Mouse (Mus musculus) adipocyte (in vitro differentiated cells): ENCODE data around the gene Ncf1.

ENCODE experiments used
- DNase-seq: peaks from one replicate; pipeline ENCODE4 v3.0.0-alpha.2; 2016; ENCODE audit warnings: low spot score

Gene Ncf1

DNA sequence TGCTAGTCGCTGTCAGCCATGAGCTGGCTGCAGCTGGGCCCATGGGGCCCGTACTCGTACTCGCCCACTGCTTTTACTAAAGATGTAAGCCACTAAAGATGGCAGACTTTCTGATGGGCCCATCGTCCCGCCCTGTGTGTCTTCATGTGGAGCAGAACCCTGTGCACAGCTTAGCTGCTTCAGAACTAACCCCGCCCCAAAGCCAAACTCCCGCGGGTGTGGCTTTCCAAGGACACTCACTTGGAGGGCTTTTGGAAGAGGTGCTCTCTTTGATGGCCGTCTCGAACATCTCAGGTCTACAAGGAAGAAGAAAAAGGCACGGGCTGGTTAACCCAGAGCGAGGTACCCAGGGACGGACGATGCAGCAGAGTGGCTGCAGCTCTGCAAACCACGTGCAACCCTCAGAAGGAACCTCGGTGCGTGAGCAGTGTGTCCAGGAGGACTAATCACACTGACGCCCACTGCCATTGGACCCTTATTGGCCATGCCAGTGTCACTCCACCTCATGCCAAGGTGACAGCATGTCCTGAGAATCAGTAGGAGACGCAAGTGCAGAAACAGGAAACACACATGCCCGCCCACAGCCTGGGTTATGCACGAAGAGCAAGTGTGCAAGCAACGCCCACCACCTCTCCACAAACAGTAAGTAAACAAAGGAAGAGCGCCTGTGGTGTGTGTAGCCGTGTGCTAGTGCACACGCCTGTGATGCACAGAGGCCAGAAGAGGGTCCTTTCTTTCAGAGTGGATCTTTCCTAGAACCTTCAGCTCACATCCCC lies 14.4 kb upstream of the Ncf1 start:
- no peak for DNase-seq

DNA sequence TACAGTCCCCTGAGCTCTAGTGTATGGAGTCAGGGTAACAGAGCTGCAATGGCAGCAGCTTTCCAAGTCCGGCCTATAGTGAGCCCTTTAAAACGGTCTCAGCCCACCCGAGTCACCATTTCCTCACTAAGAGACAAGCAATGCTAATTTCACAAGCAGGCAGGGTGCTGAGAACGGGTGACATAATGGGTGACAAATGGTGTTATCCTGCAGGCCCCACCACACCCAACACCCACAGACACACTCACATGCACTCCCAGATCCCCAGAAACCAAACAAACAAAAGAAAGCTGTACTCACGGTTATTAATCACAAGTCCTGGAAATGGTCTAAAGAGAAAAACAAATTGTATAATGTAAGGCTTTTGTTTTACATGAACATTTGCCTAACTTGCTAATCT lies 12.4 kb upstream of the Ncf1 start:
- no peak for DNase-seq

DNA sequence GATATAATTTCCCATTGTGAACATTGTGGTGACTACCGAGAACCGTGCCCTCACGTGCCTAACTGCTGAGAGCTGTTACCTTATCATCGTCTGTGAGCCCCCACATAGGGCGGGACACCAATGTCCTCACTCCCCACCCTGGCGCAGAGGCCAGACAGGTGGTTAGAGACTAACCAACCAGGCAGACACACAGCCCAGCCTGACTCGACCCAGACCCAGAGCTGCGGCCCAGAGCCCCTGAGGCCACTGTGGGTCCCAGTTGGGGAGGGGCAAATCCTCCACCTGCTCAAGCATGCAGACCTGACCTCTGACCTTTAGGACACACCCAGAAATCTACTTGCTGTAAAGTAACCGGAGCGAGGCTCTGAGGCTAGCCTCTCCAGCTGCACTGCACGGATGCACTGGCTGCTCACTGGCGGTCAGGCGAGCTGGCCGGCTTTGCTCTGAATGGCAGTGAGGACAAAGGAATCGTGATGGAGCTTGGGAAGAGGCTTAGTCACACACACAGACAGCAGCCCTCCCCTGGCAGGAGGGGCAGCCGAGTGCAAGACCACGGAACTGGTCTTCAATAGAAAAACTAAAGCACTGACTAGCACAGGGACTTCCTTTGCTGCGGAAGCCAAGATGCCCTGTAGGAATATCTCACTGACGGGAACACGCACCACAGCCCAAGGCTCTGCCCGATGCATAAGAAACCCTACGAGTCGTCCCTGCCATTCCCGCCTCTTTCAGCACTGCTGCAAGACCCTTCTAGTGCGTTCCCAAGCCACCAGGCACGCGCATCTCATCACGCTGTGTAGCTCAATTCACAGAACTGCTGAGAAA lies 8.7 kb upstream of the Ncf1 start:
- DNase-seq: no peak

DNA sequence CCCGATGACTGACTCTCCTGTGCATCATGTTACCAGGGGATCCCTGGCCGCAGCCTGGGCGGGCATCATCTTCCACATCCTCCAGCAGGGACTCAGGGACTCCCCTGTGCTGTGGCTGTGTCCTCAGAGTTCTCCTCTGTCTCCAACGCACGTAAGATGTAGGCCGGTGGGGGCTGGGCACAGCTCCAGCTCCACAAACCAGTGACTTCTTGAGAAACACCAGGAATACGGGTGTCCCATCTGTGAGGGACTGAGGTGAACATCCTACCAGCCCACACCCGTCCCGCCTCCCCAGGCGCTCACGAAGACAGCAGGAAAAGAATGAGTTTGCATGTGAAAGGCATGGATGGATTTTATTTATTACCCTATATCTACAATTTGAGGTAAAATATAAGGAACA lies 8.1 kb upstream of the Ncf1 start:
- no peak for DNase-seq

DNA sequence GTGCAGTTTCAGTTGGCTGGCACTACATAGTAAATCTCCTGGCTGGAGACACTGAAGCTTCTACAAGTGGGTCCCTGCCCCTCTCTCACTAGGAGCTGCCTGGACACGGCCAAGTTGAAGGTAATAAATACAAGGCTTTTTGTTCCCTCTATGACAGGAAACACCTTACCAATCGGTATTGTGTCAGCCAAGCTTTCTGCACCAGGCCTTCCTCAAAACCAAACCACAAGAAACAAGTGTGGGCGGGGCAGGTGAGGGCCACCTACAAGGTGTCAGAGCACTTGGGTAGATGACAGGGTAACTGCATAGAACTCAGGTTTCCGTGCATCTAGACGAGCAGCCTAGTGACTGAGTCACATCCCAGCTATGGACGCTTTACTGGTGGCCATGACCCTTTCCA lies 7.4 kb upstream of the Ncf1 start:
- DNase-seq: no peak

DNA sequence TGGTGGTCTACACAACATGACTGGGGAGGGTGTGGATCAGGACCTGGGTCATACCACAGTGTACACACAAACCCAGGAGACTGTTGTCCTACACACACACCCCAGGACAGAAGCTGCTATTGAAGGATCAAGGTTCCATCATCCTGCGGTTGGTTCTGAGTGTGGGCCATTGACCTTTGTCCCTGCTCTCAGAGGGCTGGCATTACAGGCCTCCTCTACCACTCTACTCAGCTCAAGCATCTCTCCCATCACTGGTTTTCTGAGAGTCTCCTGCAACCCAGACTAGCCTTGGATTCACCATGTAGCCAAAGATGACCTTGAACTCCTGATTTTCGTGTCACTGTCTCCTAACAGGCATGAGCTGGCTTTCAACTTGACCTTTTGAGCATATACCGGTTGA lies 6.8 kb upstream of the Ncf1 start:
- no peak for DNase-seq

DNA sequence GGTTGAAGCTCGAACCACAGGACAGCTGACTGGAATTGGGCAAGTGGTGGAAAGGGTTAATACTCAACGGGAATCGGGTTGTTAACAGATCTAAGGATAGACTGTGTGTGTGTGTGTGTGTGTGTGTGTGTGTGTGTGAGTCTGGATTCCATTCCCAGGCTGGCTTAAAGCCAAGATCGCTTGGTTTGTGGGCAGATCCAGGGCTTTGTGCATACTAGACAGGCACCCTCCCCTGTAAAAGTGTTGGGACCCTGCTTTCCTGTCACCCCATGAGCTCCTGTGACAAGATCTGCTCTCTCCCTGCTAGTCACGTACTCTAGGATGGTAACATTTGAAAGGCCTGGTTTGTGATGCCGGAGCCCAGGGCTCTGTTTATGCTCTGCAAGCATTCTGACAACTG lies 5.7 kb upstream of the Ncf1 start:
- peak; percentile 70 for DNase-seq

DNA sequence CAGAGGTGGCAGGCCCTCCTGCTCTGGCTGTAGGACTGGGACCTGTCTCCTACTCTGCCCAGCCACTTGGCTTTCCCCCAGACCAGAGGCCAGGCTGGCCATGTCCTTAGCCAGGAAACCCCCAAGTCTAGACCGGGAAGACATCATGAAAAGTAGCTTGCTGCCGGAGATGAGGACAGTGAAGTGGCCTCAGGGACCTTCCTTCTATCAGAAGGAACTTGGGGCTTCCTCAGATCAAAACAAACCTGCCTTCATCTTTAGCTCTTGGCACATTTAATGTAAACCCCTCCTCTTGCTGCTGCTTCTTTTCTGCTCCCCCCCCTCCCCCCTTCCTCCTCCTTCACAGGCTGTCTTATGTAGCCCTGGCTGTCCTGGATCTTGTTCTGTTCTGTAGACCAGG lies 4.8 kb upstream of the Ncf1 start:
- no peak for DNase-seq

DNA sequence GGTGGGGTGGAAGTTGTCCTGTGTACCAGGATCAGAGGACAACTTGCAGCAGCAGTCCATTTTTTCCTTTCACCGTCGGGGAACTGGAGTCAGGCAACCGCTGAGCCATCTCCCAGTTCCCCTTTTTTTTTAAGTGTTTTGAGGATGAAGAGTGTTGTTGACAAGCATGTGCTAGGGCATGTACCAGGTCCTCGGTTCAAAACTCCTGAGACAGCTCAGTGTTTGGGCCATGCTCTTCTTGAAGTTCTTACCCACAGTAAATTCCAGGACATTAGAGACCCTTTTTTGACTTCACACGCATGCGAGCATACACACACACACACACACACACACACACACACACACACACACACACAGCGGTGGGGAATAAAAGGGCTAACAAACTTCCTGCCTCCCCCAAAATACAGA lies 3.8 kb upstream of the Ncf1 start:
- no peak for DNase-seq

DNA sequence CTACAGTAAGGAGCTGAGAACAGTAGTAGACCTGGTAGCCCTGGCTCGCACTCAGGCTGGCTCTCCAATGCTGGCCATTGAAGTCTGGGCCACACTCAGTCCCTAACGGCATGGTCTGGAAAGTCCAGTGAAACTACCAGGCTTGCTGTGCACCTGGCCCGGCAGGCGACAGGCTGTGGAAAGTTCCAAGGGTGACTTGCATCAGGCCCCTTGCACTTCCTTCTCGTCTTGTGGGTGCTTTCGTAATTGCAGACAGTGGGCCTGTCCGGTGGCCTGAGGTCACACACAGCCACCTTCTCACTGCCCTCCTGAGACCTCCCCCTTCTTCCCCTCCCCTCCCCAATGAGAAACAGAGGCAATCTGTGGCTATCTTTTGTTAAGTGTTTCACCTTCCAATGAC lies 3.1 kb upstream of the Ncf1 start:
- no peak for DNase-seq

DNA sequence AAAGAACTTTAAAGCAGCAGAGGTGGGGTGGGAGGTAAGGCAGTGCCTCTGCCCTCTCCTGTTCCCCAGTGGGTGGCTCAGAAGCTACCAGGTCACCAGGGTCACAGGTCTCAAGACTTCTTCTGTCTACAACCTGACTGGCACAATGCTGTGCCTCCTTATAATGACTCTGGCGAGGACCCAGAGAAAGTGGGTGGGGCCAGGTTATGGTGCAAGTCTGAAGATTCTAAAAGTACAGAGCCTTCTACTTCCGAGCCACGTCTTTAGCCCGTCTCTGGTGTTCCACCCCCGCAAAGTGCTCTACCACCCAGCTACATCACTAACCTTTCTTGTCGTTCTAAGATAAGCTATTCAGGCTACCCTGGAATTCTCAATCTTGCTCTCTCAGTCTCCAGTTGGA lies 2.7 kb upstream of the Ncf1 start:
- peak; percentile 46 for DNase-seq

DNA sequence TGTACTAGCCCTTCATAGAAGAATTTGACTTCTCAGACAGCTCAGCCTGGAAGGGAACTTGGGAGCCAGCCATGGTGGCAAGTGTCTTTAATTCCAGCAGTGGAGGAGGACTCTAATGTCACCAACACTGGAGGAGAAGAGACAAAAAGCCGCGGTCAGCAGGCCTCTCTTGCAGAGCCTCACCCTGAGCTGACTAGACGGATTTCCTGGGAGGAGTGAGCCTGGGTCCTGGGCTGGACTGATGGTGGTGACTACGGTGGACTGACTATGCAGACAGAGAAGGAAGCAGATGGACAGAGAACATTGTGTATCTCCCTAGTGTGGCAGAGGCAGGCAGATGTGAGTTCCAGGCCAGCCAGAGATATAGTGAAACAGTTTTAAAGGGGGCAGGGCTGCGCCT lies 2.0 kb upstream of the Ncf1 start:
- no peak for DNase-seq

DNA sequence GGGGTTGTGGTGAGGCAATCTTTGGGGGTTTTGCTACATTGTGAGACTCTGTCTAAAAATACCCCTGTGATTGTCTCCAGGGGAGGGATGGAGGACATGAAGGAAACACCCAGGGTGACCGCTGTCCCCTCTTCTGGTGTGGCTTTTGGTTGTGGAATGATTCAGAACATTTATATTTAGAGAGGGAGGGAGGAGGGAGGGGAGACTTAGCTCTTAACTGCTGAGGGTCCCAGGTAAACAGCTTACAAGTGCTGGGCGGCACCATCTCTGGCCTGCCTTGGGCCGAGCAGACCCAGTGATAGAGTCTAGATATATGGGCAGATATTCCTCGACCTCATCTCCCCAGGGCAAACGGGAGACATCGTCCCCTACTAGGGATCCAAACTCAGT lies 1.2 kb downstream of the Ncf1 start:
- DNase-seq: no peak

DNA sequence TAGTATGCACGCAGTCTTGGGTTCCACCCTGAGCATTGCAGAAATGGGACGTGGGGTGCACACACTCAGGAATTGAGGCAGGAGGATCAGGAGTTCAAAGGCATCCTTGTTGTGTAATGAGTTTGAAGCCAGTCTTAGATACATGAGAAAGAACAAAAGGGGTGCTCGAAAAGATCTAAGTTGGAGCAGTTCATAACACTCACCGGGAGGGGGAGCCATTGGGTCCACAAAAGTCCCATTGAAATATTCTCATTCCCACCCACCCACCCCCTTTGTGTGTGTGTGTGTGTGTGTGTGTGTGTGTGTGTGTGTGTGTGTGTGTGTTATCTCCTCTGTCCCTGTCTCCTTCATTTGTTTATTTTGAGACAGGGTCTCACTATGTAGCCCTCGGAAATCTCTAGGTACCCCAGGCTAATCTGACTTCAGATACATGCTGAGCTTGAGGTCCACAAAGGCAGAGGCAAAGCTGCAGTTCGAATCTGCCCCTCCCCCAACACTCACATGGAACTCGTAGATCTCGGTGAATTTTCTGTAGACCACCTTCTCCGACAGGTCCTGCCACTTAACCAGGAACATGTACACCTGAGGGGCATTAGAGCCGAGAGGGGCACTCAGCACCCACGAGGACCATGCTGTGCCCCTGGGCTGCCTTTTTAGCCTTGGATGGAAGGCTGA lies 1.7 kb downstream of the Ncf1 start:
- peak; percentile 57 for DNase-seq

DNA sequence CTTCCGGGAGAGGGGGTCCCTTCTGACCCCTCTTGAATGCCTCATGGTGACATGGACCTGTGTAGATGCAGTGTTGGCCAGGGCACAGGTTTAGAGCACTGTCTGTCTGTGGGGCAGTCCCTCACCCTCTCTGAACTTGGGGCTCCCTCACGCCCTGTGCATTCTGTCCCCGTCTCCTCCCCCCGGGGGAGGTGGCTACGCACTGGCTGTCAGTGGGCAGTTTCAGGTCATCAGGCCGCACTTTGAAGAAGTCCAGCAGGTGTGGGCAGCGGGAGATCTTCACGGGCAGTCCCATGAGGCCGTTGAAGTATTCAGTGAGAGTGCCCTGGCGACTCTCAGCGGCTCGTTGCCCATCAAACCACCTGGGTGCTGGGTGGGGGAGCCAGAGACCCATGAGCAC lies 2.5 kb downstream of the Ncf1 start:
- DNase-seq: no peak

DNA sequence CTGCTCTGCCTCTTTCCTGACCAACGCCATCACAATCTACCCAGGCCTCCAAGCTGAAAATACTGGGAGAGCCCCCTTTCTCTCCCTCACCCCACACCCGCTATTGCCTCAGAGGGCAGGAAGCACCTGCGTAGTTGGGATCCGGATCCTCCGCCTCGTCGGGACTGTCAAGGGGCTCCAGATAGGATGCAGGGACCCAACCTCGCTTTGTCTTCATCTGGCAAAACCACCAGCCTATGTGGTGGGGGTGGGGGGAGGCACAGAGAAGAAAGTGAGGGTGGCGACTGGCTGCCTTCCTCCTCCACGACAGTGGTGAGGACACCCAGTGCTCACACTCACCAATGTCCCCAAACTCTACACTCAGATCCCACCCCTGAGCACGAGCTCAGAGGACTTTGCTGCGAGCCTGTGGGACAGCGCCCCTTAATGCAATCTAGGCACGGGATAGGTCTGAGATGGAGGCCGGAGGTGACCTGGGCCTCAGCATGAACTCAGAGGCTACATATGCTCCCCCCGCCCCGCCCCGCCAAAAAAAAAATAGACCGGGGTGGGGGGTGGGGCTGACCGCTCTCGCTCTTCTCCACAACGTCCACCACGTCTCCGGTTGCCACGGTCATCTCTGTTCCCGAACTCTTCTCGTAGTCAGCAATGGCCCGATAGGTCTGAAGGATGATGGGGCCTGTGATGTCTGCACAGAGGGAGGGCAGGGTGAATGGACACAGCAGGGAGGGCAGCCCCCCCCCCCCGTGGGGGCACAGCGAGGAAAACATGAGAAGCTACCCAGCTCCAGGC lies 4.1 kb downstream of the Ncf1 start:
- DNase-seq: no peak

DNA sequence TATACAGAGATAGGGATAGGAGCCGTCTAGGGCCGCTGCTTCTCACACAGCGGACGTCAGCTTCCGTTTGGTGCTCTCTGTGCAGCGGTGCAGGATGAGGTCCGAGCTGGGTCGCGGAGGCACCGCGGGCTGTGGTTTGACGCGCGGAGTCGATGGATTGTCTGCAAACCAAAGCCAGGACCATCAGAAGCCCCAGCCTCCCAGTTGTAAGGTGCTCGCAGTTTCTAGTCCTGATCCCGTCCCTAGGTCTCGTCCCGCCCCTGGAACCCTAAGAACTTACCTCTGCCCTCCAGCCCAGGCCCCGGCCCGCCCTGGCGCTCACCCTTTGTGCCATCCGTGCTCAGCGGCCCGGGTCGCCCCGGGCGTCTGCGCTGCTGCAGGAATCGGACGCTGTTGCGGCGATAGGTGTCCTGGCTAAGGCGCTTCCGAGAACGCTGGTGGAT lies 7.7 kb downstream of the Ncf1 start:
- DNase-seq: no peak

DNA sequence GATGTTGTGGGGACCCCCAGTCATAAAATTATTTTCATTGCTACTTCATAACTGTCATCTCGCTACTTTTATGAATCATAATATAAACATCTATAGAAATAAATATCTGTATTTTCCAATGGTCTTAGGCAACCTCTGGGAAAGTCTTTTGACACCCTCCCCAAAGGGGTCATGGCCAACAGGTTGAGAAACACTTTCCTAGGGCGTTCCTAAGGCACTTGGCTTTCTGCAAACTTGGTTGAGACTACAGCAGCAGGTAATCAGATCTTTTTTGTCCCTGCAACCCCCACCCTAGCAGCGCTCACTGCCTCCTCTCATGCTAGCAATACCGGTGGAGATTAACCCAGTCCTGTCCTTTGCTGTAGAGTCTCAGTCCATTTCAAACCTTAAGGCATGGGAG lies 8.1 kb downstream of the Ncf1 start:
- DNase-seq: peak; percentile 43

DNA sequence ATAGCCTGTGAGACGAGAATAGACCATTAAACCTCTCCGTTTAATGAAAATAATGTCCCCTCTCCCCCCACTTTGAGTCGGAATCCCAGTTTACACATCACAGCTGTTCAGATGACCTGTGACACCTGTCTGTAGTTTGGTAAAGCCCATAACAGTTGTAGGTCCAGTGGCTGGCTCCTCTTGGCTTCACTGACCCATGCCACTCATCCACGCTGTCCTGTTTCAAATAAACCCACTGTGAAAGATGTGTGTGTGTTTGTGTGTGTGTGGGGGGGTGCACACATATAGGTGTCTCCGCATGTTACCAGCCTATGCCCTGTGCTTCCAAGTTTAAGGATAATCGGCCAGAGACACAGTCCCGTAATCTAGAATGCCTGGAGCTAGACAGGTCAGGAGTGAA lies 11.5 kb downstream of the Ncf1 start:
- no peak for DNase-seq

DNA sequence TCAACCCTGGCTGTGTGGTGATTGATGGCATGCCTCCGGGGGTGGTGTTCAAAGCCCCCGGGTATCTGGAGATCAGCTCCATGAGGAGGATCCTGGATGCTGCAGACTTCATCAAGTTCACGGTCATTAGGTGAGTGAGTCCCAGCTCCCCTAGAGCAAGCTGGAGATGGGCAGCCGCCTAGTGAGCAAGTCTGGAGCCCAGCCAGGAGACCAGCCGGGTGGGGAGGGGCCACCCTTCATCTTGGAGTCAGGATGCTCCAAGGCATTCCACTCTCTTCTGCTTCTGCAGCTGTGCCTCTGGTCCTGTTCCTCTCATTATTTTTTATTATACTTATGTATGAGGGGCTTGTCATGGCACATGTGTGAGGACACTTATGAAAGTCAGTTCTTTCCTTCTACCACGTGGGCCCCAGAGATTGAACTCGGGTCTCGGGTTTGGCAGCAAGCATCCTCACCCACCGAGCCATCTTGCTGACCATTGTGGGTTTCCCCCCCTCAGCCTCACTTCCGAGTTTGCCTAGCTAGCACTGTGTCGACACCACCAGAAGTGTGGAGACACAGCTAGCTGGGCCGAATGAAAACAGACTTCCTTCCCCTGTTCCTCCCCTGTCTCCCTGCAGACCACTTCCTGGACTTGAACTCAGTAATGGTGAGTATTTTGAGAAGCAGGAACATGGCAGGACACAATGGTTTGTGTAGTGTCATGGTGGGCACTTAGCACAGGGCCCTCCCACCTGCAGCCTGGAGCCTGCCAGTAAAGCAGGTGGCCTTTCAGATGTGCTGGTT lies 15.2 kb downstream of the Ncf1 start:
- DNase-seq: no peak

DNA sequence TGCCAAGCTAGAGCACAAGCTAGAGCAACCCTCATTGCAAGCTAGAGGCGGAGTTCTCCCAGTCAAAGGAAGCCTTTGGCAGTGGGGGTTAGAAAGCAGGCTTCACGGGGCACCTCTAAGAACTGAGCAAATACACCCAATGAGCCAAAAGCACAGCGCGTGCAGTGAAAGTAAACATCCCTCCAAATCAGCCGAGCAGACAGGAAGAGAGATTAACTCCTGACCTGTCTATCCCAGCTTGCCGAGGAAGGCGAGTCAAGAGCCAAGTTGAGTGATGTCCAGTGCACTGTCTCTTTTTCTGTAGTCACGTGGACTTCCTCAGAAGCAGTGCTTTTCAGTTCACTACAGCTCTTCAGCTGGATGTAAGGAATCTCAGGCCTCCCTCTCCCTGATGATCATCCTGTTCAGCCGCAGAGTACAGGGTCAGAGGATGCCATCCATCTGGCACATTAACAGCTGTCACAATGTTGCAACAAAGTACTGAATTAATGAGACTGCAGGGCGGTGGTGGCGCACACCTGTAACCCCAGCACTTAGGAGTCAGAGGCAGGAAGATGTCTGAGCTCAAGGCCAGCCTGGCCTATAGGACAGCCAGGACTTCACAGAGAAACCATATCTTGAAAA lies 19.4 kb downstream of the Ncf1 start:
- DNase-seq: no peak
